Mouse (Mus musculus): ENCODE data around the gene Apobec2.

Apobec2 gene

DNA sequence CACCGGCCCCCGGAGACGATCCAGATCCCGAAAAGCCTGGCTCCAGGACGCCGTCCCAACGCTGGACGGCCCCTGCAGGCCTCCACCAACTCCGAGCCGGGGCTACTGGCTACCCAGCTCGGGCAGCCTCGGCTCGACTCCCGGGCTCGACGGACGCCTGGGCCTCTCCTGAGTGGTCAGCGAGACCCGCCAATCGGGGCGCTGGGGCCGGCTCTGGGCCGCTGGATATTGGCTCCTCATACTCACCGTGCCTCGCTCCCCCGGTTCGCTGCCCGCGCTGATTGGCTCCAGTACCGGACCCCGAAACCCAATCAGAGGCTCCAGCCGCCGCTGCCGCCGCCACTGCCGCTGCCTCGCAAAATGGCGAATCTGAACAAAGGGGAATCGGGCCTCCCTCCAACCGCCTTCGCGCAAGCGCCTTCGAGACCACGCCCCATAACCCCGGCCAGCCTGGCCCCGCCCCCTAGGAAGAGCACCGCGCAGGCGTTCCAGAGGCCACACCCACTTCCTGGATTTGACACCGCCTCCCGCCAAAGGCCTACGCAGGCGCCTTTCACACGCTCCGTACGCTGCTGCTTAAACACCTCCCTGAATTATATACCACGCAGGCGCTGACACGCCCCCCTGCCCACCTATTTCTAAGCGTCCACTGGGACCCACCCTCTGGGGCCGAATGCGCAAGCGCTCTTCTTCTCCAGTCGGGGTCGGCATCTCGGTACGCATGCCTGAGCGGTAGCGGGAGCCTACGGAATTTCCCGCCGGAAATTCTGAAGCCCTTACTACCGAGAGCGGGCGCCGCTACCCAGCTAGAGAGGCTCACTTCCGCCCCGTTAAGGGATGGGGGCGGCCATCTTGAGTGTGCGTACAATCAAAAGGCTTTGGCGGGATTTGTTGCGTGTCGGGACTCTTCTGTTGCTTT is 23.1 kb downstream of the Apobec2 start, which contains the start of the genes Nfya and Oard1:
Gene Nfya (minus strand): TSS at position 527 of the 919 bp plus-strand sequence.
Gene Oard1 (plus strand): TSS at position 635 of the 919 bp plus-strand sequence.
- DNase-seq (ENCODE audit: low spot score in 2 of 2) = peak; percentile 100

DNA sequence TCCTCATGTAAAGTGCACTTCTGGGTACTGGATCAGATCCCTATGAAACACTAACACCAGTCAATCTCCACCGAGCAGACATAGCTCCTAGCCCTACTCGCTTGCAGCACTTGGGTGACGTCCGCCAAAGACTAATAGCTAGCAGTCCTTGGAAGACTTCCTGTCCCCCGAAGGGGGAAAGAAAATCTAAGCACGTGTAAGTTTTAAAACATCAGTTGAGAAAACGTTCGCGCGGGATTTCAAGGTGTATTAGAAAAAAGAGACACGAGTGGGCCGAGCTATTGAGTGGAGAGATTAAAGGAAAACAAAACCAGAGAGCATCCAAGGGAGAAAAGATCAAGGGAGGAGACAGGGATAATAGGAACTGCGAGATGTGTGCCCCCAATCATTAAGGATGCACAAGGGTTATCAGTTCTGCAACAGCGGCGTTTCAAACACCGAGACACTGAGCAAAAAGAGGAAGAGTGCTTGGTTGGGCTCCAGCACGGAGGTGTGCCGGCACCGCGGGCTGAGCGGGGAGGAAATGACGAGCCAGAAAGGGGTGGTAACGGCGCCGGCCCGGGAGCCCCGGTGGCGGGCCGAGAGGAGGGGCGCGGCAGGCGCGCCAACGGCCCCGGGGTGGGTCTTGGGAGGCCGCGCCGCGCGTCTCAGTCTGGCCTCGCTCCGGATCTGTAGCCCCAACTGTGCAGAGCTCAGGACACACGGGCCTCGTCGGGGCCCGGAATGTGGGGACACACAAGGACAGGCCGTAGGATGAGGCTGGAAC is 24.0 kb downstream of the Apobec2 start:
- peak; percentile 76 to 82 for DNase-seq (ENCODE audit: low spot score in 2 of 2)

DNA sequence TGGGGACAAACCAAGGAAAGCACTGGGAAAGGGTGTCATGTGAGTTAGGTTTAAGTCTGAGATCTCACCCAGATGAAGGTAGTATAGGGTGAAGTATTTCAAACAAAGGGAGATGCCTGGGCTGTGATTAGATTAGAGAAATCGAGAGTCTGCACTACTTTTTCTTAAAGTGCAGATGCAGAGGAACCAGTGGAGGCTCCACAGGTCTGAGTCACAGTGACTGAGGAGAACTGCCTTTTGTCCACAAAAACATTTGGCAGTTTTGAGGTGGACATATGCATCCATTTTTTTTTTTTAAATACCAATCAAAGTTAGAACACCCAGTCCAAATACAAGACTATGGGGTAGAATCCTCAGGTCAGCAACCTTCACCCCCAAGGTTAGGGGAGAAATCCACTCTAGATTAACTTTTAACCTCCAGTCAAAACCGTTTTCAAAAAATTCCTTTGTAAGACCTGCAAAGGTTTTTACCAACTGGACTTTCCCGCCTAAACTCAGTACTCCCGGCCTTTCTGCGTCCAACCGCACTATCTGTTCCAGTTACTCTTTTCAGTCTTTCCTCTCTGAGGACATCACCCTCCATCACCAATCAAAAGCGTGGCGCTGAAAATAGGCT is 24.7 kb downstream of the Apobec2 start:
- DNase-seq (ENCODE audit: low spot score in 2 of 2) = no peak

DNA sequence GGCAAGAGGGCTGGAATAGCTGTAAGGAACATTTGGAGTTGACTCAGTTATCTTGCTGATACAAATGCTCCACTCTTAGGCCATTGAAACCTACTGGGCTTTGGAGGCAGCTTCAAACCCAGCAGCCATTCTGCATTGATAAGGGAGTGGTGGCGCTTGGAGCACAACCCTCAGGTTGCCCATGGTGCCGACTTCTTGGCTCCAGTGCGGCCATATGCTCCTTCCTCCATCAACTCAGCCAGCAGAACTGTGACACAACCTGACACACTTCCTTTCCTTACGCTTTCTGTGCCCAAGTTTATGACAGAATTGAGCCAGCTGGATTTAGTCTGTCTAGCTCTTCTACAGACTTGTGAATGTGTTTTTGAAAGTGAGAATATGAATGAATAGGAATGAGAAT is 25.6 kb downstream of the Apobec2 start:
- DNase-seq (ENCODE audit: low spot score in 2 of 2) = no peak

DNA sequence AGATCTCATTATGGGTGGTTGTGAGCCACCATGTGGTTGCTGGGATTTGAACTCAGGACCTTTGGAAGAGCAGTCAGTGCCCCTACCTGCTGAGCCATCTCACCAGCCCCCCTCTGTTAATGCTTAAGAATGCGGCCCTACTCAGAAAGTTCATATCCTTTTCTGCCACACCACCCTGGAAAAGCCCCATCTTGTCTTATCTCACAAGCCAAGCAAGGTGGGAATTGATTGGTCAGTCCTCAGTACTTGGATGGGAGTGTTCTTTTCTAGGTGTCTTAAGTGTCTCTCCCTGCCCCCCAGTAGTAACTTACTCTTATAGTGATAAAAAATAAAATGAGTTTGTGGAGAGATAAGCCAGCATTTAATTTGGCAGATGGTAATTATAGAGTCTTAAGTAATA is 28.0 kb downstream of the Apobec2 start:
- no peak for DNase-seq (ENCODE audit: low spot score in 2 of 2)

DNA sequence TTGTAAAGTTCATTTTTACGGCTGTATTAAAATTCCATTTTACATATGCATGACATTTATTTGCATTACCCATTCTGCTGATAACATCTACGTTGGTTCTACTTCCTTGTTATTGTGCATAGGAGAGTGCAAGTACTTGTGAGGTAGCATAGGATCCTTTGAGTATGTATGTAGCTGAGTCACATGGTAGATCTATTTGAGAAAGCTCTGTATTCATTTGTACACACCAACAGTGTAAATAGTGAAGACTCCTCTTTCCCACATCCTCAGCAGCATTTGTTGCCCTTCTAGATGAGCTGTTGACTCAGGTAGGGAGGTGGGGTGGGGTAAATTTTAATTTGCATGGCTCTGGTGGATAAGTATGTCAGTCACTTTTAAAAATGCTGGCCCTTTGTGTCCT is 28.9 kb downstream of the Apobec2 start:
- no peak for DNase-seq (ENCODE audit: low spot score in 2 of 2)

DNA sequence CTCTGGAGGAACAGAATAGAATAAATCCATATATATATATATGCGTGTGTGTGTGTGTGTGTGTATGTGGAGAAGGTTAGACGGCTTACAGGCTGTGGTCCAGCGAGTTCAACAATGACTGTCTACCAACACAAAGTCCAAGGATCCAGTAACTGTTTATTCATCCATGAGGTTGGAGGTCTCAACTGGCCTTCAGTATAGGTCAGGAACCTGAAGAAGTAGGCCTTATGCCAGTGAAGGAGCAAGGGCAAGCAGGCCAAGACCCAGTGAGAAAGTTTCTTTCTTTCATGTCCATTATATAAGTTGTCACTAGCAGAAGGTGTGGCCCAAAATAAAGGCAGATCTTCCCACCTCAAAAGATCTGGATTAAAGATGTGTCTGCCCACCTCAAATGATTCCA is 30.0 kb downstream of the Apobec2 start:
- no peak for DNase-seq (ENCODE audit: low spot score in 2 of 2)

DNA sequence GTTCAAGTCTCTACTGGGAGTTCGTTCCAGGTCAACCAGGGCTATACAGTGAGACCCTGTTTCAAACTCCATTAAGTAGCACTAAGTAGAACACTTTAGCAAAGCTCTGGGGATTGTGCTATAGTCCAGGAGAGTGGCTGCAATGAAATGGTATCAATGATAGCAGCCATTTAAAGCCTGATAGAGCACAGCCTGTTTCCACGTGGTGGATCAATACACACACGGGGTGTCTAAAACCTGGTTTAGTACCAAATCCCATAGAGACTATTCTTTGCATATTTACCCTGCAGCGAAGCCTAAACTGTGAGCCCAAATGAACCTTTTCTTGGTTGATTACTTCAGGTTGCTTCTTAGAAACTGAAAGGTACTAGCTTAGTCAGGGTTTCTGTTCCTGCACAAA is 31.0 kb downstream of the Apobec2 start:
- no peak for DNase-seq (ENCODE audit: low spot score in 2 of 2)

DNA sequence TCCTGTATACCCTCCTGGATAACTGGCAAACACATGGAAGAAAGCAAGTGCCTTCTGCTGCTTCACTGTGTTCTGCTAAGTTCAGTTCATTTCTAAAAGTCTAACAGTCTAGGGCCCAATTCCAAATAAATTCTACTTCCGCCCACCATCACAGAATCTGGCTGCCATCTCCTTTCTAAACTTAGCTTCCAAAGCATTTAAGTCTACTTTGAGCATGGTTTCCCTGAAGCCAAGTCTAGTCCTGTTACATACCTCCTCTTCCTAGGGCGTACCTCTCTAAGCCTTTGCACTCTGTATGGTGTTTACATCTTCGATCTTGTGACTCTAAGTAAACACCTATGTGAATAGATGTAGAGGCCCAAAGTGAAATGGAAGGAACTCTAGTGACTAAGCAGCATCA is 40.1 kb downstream of the Apobec2 start:
- no peak for DNase-seq (ENCODE audit: low spot score in 2 of 2)

DNA sequence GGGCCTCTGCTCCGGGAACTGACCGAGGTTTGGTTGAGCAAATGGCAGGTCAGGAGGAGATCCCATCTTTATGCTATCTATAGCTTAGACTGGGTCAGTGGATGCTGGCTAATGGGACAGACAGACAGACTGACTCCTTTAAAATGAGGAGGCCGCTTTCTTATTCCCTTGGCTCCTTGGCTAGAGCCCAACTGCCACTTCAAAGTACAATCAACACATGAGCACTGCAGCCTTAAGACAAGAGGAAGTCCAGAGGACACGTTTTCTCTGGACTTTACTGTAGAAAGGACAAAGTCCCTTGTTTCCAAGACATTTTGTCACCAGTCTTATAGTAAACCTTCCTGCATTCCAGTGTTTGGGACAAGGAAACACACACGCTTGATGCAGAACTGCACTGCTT is 41.3 kb downstream of the Apobec2 start:
- no peak for DNase-seq (ENCODE audit: low spot score in 2 of 2)

DNA sequence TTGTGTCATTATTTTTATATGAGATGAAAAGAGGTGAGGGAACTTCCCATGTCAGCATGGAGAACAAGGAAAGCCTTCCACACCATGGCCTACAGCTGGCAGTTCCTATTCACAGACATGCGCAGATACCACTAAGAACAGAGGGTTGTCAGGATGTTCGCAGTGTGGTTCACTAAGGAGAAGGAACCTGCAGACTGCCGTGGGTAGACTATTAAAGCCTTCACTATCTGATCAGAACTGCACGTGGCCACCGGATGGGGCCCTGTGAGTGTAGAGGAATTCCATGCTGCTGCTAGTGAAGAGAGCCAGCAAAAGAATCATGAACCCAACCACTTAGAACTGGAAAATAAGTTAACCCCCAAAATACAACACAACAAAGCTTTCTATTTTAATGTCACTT is 43.3 kb downstream of the Apobec2 start:
- no peak for DNase-seq (ENCODE audit: low spot score in 2 of 2)

DNA sequence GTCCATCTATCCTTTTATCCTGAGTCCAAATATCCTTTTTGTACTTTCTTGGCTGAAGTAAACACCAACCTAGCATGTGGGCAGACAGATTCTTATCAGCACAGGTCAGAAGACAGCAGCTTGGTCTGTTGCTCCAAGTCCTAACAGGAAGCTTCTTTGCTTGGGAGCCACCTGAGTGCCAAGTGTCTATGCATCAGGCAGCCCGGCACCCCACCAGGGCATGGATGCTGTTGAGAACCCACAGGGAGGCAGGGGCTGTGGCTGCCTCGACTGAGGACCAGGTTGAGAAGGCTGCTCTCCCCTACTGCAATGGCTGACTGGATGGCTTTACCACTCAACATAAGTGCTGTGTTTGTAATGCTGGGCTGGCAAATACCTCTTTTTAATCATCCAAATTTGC is 44.1 kb downstream of the Apobec2 start:
- DNase-seq (ENCODE audit: low spot score in 2 of 2) = no peak

DNA sequence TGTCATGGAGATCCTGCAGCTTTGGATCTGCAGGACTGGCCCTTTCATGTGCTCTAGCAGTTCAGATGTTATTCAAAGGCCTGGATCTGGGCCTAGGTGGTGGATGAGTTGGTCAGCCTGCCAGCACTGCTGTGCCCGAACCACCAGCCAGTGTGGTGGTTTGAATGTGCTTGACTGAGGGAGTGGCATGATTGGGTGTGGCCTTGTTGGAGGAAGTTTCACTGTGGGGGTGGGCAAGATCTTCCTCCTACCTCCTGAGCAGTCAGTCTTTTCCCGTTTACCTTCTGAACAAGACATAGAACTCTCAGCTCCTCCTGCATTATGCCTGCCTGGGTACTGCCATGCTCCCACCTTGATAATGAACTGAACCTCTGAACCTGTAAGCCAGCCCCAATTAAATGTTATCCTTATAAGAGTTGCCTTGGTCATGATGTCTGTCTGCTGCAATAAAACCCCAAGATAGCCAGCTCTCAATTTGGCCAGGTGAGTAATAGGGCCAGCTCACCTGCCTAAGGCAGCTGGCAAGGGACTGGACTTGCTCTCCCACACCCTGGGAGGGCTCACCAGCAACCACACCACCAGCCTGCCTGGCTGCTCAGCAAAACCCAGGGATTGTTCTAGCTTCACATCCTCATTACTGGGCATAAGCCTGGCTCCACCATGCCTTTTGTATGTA is 46.8 kb downstream of the Apobec2 start:
- no peak for DNase-seq (ENCODE audit: low spot score in 2 of 2)

DNA sequence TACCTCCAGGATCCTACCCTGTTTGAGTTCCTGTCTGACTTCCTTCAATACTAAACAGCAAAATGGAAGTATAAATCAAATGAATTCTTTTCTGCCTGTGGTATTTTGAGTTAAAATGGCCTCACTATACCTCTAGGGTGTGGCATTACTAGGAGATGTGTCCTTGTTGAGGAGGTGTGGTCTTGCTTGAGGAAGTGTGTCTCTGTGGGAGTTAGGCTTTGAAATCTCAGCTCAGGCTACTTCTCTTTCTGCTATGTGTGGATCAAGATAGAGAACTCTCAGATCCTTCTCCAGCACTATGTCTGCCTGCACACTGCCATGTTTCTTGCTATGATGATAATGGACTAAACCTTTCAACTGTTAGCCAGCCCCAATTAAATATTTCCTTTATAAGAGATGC is 53.7 kb downstream of the Apobec2 start:
- DNase-seq (ENCODE audit: low spot score in 2 of 2) = no peak

DNA sequence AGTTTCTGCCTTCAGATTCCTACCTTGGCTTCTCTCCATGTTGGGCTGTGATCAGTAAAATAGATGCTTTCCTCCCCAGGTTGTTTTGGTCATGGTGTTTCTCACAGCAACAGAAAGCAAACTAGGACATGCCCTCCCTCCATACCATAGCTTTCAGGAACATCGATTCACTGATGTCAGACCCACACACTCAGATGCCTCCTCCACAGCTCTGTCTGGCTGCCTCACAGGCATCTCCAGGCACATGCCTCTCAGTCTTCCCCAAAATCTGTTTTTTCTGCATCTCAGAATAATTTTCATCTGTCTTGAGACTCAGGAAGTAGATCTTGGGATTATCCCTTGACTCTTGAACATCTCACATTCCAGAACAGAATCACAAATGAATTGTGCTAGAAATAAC is 56.6 kb downstream of the Apobec2 start:
- no peak for DNase-seq (ENCODE audit: low spot score in 2 of 2)

DNA sequence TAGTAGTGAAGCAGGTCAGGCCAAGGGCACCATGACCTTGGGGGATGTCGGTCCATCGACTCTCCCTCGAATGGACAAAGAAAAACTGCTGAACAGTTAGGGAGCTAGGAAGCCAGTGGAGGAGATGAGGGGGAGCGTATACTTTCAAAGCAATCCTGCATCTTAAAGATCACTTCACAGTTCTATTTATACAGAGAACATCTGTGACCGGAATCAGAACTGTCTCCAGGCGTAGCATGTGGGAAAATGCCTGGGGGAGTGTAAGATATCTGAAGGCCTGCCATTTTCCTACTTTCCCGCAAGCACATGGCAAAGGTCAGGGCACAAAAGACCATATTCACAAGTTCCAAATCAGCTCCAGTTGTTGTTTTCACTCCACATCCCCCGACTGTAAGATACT is 59.7 kb downstream of the Apobec2 start:
- DNase-seq (ENCODE audit: low spot score in 2 of 2) = no peak

DNA sequence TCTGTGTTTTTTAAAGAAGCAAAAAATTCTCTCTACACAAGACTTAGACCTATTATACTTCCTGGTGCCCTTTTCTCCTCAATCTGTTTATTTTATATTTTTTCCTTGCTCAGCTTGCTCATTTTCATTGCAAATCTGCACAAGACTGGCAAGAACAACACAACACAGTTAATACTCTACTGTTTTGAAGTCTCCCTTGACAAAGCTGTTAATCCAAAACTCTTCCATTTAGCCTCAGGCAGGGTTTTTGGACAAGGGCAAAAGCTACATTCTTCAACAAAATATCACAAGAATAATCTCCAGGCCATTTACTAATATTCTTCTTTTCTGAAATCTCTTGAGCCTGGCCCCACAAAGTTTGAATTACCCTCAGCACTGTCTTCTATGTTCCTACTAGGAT is 61.1 kb downstream of the Apobec2 start:
- DNase-seq (ENCODE audit: low spot score in 2 of 2) = no peak

Measured in spleen, postnatal 14 days (tissue).